Mouse (Mus musculus): ENCODE data around the gene Rasgef1a.

Rasgef1a gene

GRCm38 (mm10) chr6:118010756-118011615 lies at the start of gene Rasgef1a:
Gene Rasgef1a, plus strand, starts transcription at chr6:118011438.
- DNase-seq (ENCODE audit: low spot score in 2 of 2) = peak; percentile 53 to 59

GRCm38 (mm10) chr6:117963201-117963600 lies 48.0 kb upstream of the Rasgef1a start:
- no peak for DNase-seq (ENCODE audit: low spot score in 2 of 2)

GRCm38 (mm10) chr6:117966729-117967128 lies 44.5 kb upstream of the Rasgef1a start:
- no peak for DNase-seq (ENCODE audit: low spot score in 2 of 2)

GRCm38 (mm10) chr6:117987173-117987572 lies 24.1 kb upstream of the Rasgef1a start:
- DNase-seq (ENCODE audit: low spot score in 2 of 2) = no peak

GRCm38 (mm10) chr6:117989209-117989608 lies 22.0 kb upstream of the Rasgef1a start:
- DNase-seq (ENCODE audit: low spot score in 2 of 2) = peak in 1 of 2 experiments; percentile 19

GRCm38 (mm10) chr6:117990649-117991048 lies 20.6 kb upstream of the Rasgef1a start:
- no peak for DNase-seq (ENCODE audit: low spot score in 2 of 2)

GRCm38 (mm10) chr6:117991297-117991696 lies 19.9 kb upstream of the Rasgef1a start:
- peak; percentile 46 to 56 for DNase-seq (ENCODE audit: low spot score in 2 of 2)

GRCm38 (mm10) chr6:117991928-117992327 lies 19.3 kb upstream of the Rasgef1a start:
- DNase-seq (ENCODE audit: low spot score in 2 of 2) = peak in 1 of 2 experiments; percentile 8

GRCm38 (mm10) chr6:117995168-117995567 lies 16.1 kb upstream of the Rasgef1a start:
- DNase-seq (ENCODE audit: low spot score in 2 of 2) = no peak

- DNase-seq (ENCODE audit: low spot score in 2 of 2) = no peak
These were observed 10.0 kb upstream of the Rasgef1a start for GRCm38 (mm10) chr6:118001272-118001671.

GRCm38 (mm10) chr6:118007302-118007701 lies 3.9 kb upstream of the Rasgef1a start:
- DNase-seq (ENCODE audit: low spot score in 2 of 2) = peak in 1 of 2 experiments; percentile 44

- DNase-seq (ENCODE audit: low spot score in 2 of 2) = peak in 1 of 2 experiments; percentile 39
These were observed 3.2 kb upstream of the Rasgef1a start for GRCm38 (mm10) chr6:118007843-118008539.

- DNase-seq (ENCODE audit: low spot score in 2 of 2) = no peak
These were observed 982 bp upstream of the Rasgef1a start for GRCm38 (mm10) chr6:118010256-118010655.

GRCm38 (mm10) chr6:118011616-118012316 lies 528 bp downstream of the Rasgef1a start:
- peak; percentile 57 for DNase-seq (ENCODE audit: low spot score in 2 of 2)

GRCm38 (mm10) chr6:118012317-118012700 lies 1.1 kb downstream of the Rasgef1a start:
- peak in 1 of 2 experiments; percentile 51 for DNase-seq (ENCODE audit: low spot score in 2 of 2)

- peak; percentile 86 to 88 for DNase-seq (ENCODE audit: low spot score in 2 of 2)
These were observed 2.0 kb downstream of the Rasgef1a start for GRCm38 (mm10) chr6:118012987-118013866.

GRCm38 (mm10) chr6:118014881-118015280 lies 3.6 kb downstream of the Rasgef1a start:
- peak; percentile 85 to 89 for DNase-seq (ENCODE audit: low spot score in 2 of 2)

GRCm38 (mm10) chr6:118015971-118016370 lies 4.7 kb downstream of the Rasgef1a start:
- DNase-seq (ENCODE audit: low spot score in 2 of 2) = peak; percentile 69 to 78

- DNase-seq (ENCODE audit: low spot score in 2 of 2) = peak; percentile 72 to 75
These were observed 7.4 kb downstream of the Rasgef1a start for GRCm38 (mm10) chr6:118018666-118019065.

- DNase-seq (ENCODE audit: low spot score in 2 of 2) = peak; percentile 63 to 70
These were observed 8.3 kb downstream of the Rasgef1a start for GRCm38 (mm10) chr6:118019569-118019968.

Data from right cerebral cortex, adult 2 months (tissue).